Mouse (Mus musculus): ENCODE data around the gene Slc38a11. TPM values are rescaled to one million over a fixed set of nuclear protein-coding genes. Genes with fewer than 3 reads are reported as not detected.

Gene Slc38a11
- total and polyA plus RNA-seq, 3 experiments, result 1.3 to 1.4 (median 1.3) TPM

GRCm38 (mm10) chr2:65275443-65276061 lies 88.3 kb downstream of the Slc38a11 start:
- intact Hi-C loops (cut with DNase I), result no loop called here
- H3K27me3 ChIP-seq (ENCODE audit: control insufficient read depth, insufficient read depth, low read length), result no peaks in the 10 kb centered on the region
- no peaks in the 10 kb centered on the region for H3K36me3 ChIP-seq (ENCODE audit: control insufficient read depth, insufficient read depth, low read length)
- DNase-seq, result no peak
- 84% methylated on average over 6 of the region's 6 CpGs for WGBS
- H3K79me2 ChIP-seq (replicated peaks; ENCODE audit: control insufficient read depth, insufficient read depth, low read length), result no peaks in the 10 kb centered on the region
- no peak overlapping the region for H3K4me3 ChIP-seq
- no peak overlapping the region for H3K9ac ChIP-seq (ENCODE audit: low read depth, low read length)
- no peak overlapping the region for H3K27ac ChIP-seq
- TF ChIP-seq CTCF (IDR thresholded peaks at IDR 0.05) (no peak), EP300 (IDR thresholded peaks at IDR 0.05; ENCODE audit: insufficient read depth, low read depth, low read length) (no peak)
- H3K4me1 ChIP-seq (ENCODE audit: control insufficient read depth, insufficient read depth, low read length), result no peaks in the 10 kb centered on the region

GRCm38 (mm10) chr2:65273910-65274309 lies 89.9 kb downstream of the Slc38a11 start:
- H3K4me3 ChIP-seq, result no peak overlapping the region
- H3K27me3 ChIP-seq (ENCODE audit: control insufficient read depth, insufficient read depth, low read length), result no peaks in the 10 kb centered on the region
- intact Hi-C loops (cut with DNase I), result no loop called here

GRCm38 (mm10) chr2:65268731-65269130 lies 95.1 kb downstream of the Slc38a11 start:
- no peaks in the 10 kb centered on the region for H3K4me1 ChIP-seq (ENCODE audit: control insufficient read depth, insufficient read depth, low read length)
- no peak overlapping the region for H3K9ac ChIP-seq (ENCODE audit: low read depth, low read length)
- intact Hi-C loops (cut with DNase I), result no loop called here
- 93% methylated on average over 6 of the region's 6 CpGs for WGBS
- DNase-seq, result no peak
- H3K79me2 ChIP-seq (replicated peaks; ENCODE audit: control insufficient read depth, insufficient read depth, low read length), result no peaks in the 10 kb centered on the region
- no peak overlapping the region for H3K27ac ChIP-seq
- no peaks in the 10 kb centered on the region for H3K36me3 ChIP-seq (ENCODE audit: control insufficient read depth, insufficient read depth, low read length)
- no peak for TF ChIP-seq POLR2A (IDR thresholded peaks at IDR 0.05; ENCODE audit: insufficient read depth, low read depth, low read length)
- no peak for TF ChIP-seq CTCF (IDR thresholded peaks at IDR 0.05)
- no peak for TF ChIP-seq EP300 (IDR thresholded peaks at IDR 0.05; ENCODE audit: insufficient read depth, low read depth, low read length)
- H3K4me3 ChIP-seq, result no peak overlapping the region
- H3K27me3 ChIP-seq (ENCODE audit: control insufficient read depth, insufficient read depth, low read length), result no peaks in the 10 kb centered on the region

More at GRCm38 (mm10) chr2:65273910-65274309, 89.9 kb downstream of the Slc38a11 start:
- WGBS, result 44% methylated on average over 2 of the region's 2 CpGs
- TF ChIP-seq POLR2A (IDR thresholded peaks at IDR 0.05; ENCODE audit: insufficient read depth, low read depth, low read length), result no peak
- TF ChIP-seq CTCF (IDR thresholded peaks at IDR 0.05), result no peak
- TF ChIP-seq EP300 (IDR thresholded peaks at IDR 0.05; ENCODE audit: insufficient read depth, low read depth, low read length), result no peak
- Histone ChIP-seq H3K4me1 (ENCODE audit: control insufficient read depth, insufficient read depth, low read length) (no peaks in the 10 kb centered on the region), H3K27ac (no peak overlapping the region), H3K36me3 (ENCODE audit: control insufficient read depth, insufficient read depth, low read length) (no peaks in the 10 kb centered on the region), H3K79me2 (replicated peaks; ENCODE audit: control insufficient read depth, insufficient read depth, low read length) (no peaks in the 10 kb centered on the region), H3K9ac (ENCODE audit: low read depth, low read length) (no peak overlapping the region)
- no peak for DNase-seq

GRCm38 (mm10) chr2:65267834-65268233 lies 96.0 kb downstream of the Slc38a11 start:
- Histone ChIP-seq H3K27ac (no peak overlapping the region), H3K79me2 (replicated peaks; ENCODE audit: control insufficient read depth, insufficient read depth, low read length) (no peaks in the 10 kb centered on the region), H3K27me3 (ENCODE audit: control insufficient read depth, insufficient read depth, low read length) (no peaks in the 10 kb centered on the region), H3K4me1 (ENCODE audit: control insufficient read depth, insufficient read depth, low read length) (no peaks in the 10 kb centered on the region), H3K9ac (ENCODE audit: low read depth, low read length) (no peak overlapping the region), H3K4me3 (no peak overlapping the region), H3K36me3 (ENCODE audit: control insufficient read depth, insufficient read depth, low read length) (no peaks in the 10 kb centered on the region)
- intact Hi-C loops (cut with DNase I), result no loop called here
- WGBS, result 72% methylated on average over 4 of the region's 4 CpGs
- TF ChIP-seq POLR2A (IDR thresholded peaks at IDR 0.05; ENCODE audit: insufficient read depth, low read depth, low read length), result no peak
- TF ChIP-seq EP300 (IDR thresholded peaks at IDR 0.05; ENCODE audit: insufficient read depth, low read depth, low read length), result no peak
- no peak for TF ChIP-seq CTCF (IDR thresholded peaks at IDR 0.05)
- DNase-seq, result no peak

- Histone ChIP-seq H3K36me3 (ENCODE audit: control insufficient read depth, insufficient read depth, low read length) (no peaks in the 10 kb centered on the region), H3K27ac (no peak overlapping the region), H3K9ac (ENCODE audit: low read depth, low read length) (no peak overlapping the region), H3K79me2 (replicated peaks; ENCODE audit: control insufficient read depth, insufficient read depth, low read length) (no peaks in the 10 kb centered on the region), H3K4me1 (ENCODE audit: control insufficient read depth, insufficient read depth, low read length) (no peaks in the 10 kb centered on the region; the same call in 1 of the 2 replicates), H3K27me3 (ENCODE audit: control insufficient read depth, insufficient read depth, low read length) (no peaks in the 10 kb centered on the region), H3K4me3 (no peak overlapping the region)
- no peak for TF ChIP-seq CTCF (IDR thresholded peaks at IDR 0.05)
- TF ChIP-seq POLR2A (IDR thresholded peaks at IDR 0.05; ENCODE audit: insufficient read depth, low read depth, low read length), result no peak
- intact Hi-C loops (cut with DNase I), result no loop called here
- no peak for DNase-seq
- WGBS, result 83% methylated on average over 5 of the region's 5 CpGs
Measured at GRCm38 (mm10) chr2:65266576-65267299, 97.1 kb downstream of the Slc38a11 start.

Small RNA genes within 50 kb of the gene (microRNA-seq; reads per million reads assigned to microRNA genes)
- gene Mir6337, result 0 reads per million in 2 experiments

Other genes with a start within 250 kb of the Slc38a11 start
- 10 to 100 TPM; 53.3 to 76.8 TPM for gene Cobll1, start 124.6 kb downstream of the Slc38a11 start, total RNA-seq (2021)
- gene Cobll1, start 124.6 kb downstream of the Slc38a11 start, polyA plus RNA-seq (2012; rRNA removed), result 19.3 and 35.1 TPM in 2 replicates
- 1 to 10 TPM; 1.3 to 2.5 TPM for gene Scn3a, start 203.6 kb upstream of the Slc38a11 start, total RNA-seq (2021)
- gene Scn3a, start 203.6 kb upstream of the Slc38a11 start, polyA plus RNA-seq (2012; rRNA removed), result 0.41 and 1.9 TPM in 2 replicates